Mouse (Mus musculus): ENCODE data around the gene Ap2b1. TPM values are rescaled to one million over a fixed set of nuclear protein-coding genes. Genes with fewer than 3 reads are reported as not detected.

Gene Ap2b1
- polyA plus RNA-seq, 1 experiment, result 41.4 TPM

DNA sequence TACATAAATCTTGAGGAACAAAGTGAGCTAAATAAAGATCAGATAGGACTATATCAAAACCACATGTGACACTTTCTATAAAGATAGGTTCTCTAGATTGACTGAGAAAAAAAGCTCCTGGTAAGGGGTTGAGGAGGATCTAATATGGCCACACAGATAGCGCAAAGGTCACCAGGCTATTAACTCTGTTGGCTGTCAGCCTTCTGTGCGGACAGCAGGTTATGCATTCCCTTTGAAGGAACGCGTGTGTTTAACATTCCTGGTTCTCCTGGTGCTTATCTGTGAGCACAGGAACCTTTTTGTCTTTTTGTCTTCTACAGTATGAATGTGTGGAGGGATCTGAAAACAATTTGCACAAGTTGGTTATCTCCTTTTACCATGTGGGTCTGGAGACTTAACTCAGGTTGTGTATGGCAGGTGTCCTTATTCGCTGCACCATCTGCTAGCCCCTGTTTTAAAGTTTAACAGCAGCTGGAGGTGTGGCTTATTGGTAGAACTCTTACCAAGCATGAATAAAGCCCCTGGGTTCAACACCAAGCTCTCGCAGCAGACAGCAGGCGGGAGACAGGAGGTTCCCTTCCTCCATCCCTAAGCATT is 81.0 kb downstream of the Ap2b1 start:
- no peak for DNase-seq
- WGBS, result 96% methylated on average over 7 of the region's 7 CpGs
- no peaks in the 10 kb centered on the region for H3K27me3 ChIP-seq (ENCODE audit: control insufficient read depth, insufficient read depth, low read length)
- 0 out of 2 replicates have a peak, but pooled peaks cover 12% of the 10 kb centered on the region for H3K36me3 ChIP-seq (ENCODE audit: control insufficient read depth, insufficient read depth, low read length)
- H3K27ac ChIP-seq (ENCODE audit: control insufficient read depth, insufficient read depth, low read length), result no peak overlapping the region
- H3K4me1 ChIP-seq (replicated peaks; ENCODE audit: control insufficient read depth, insufficient read depth, low read length), result no peaks in the 10 kb centered on the region
- H3K4me3 ChIP-seq (ENCODE audit: control insufficient read depth, insufficient read depth, low read length), result no peak overlapping the region
- no peak for TF ChIP-seq POLR2A (IDR thresholded peaks at IDR 0.05; ENCODE audit: control insufficient read depth, extremely low read depth, insufficient read depth, low read length, poor library complexity)

DNA sequence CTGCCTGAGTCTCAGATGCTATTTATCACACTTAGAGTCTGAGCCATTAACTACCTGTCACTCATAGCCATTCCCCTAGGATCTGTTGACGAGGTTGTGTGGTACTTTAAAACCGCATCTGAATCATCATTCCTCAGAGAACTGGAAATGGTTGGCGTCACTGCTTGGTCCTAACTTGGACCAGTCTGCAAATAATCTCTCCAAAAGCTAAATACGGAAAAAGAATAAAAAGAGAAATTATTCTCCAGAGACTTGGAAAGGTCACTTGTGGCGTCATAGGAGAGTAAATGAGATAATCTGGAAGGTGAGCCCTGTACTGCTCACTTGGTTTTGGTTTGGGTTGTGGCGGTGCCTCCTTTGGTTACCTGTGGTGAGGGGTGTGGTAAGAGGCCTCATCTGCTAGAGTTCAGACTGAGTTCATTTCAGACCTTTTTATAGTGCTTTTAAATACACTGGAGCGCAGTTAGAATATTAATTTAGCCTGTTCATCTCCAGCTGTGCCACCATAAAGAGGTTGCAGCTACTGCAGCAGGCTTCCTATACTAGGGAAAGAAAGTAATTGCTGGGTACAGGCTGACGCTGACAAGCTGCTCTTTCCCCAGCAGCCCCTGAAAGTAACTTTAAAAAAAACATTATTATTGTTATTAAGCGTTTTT is 84.2 kb downstream of the Ap2b1 start:
- Histone ChIP-seq H3K27me3 (ENCODE audit: control insufficient read depth, insufficient read depth, low read length) (no peaks in the 10 kb centered on the region), H3K4me3 (ENCODE audit: control insufficient read depth, insufficient read depth, low read length) (no peak overlapping the region), H3K27ac (ENCODE audit: control insufficient read depth, insufficient read depth, low read length) (no peak overlapping the region), H3K4me1 (replicated peaks; ENCODE audit: control insufficient read depth, insufficient read depth, low read length) (no peaks in the 10 kb centered on the region), H3K36me3 (ENCODE audit: control insufficient read depth, insufficient read depth, low read length) (no peaks in the 10 kb centered on the region)
- TF ChIP-seq CTCF (IDR thresholded peaks at IDR 0.05; ENCODE audit: borderline replicate concordance, control insufficient read depth, extremely low read depth, insufficient read depth, low read length, poor library complexity), result no peak
- TF ChIP-seq POLR2A (IDR thresholded peaks at IDR 0.05; ENCODE audit: control insufficient read depth, extremely low read depth, insufficient read depth, low read length, poor library complexity), result no peak
- no peak for DNase-seq
- 95% methylated on average over 9 of the region's 9 CpGs for WGBS

DNA sequence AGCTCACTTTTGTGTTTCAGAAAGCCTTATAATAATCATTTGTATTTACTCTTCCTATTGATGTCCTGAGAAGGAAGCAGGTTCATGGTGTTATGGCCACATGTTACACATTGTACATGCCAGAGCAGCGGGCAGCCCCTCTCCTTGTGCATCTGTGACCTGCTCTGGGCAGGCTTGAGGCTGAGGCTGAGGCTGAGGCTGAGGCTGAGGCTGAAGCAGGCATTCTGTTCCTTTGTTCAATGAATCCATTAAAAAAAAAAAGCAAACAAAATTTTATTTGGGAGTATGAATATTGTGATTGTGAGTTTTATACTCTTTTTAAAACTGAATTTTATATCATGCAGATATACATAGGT is 84.7 kb downstream of the Ap2b1 start:
- DNase-seq, result no peak
- no peak overlapping the region for H3K4me3 ChIP-seq (ENCODE audit: control insufficient read depth, insufficient read depth, low read length)
- no peaks in the 10 kb centered on the region for H3K4me1 ChIP-seq (replicated peaks; ENCODE audit: control insufficient read depth, insufficient read depth, low read length)
- WGBS, result 97% methylated on average over 1 of the region's 1 CpGs
- no peaks in the 10 kb centered on the region for H3K27me3 ChIP-seq (ENCODE audit: control insufficient read depth, insufficient read depth, low read length)
- no peak overlapping the region for H3K27ac ChIP-seq (ENCODE audit: control insufficient read depth, insufficient read depth, low read length)
- no peaks in the 10 kb centered on the region for H3K36me3 ChIP-seq (ENCODE audit: control insufficient read depth, insufficient read depth, low read length)
- TF ChIP-seq CTCF (IDR thresholded peaks at IDR 0.05; ENCODE audit: borderline replicate concordance, control insufficient read depth, extremely low read depth, insufficient read depth, low read length, poor library complexity) (no peak), POLR2A (IDR thresholded peaks at IDR 0.05; ENCODE audit: control insufficient read depth, extremely low read depth, insufficient read depth, low read length, poor library complexity) (no peak)

DNA sequence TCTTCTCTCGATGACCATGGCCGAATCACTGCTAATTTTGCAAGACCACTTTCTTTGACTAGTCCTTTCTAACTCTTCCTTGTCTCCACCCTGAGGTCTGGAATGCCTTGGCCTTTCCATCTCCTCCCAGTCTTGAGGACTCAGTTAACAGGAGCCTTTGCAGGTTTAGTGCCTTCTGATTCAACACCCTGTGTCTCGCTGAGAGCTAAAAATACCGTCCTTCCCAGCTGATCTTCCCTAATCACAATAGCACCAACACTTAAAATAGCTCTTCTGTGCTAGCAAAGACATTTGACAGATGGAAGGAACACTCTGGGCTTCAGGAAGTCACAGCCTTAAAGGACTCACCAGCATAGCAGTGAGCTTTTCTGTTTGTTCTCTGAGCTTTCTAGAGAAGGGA is 94.2 kb downstream of the Ap2b1 start:
- TF ChIP-seq CTCF (IDR thresholded peaks at IDR 0.05; ENCODE audit: borderline replicate concordance, control insufficient read depth, extremely low read depth, insufficient read depth, low read length, poor library complexity) (no peak), POLR2A (IDR thresholded peaks at IDR 0.05; ENCODE audit: control insufficient read depth, extremely low read depth, insufficient read depth, low read length, poor library complexity) (no peak)
- 97% methylated on average over 4 of the region's 4 CpGs for WGBS
- Histone ChIP-seq H3K4me1 (replicated peaks; ENCODE audit: control insufficient read depth, insufficient read depth, low read length) (no peaks in the 10 kb centered on the region), H3K27me3 (ENCODE audit: control insufficient read depth, insufficient read depth, low read length) (no peaks in the 10 kb centered on the region), H3K4me3 (ENCODE audit: control insufficient read depth, insufficient read depth, low read length) (no peak overlapping the region), H3K27ac (ENCODE audit: control insufficient read depth, insufficient read depth, low read length) (no peak overlapping the region), H3K36me3 (ENCODE audit: control insufficient read depth, insufficient read depth, low read length) (peaks cover 31% of the 10 kb centered on the region)
- DNase-seq, result no peak

DNA sequence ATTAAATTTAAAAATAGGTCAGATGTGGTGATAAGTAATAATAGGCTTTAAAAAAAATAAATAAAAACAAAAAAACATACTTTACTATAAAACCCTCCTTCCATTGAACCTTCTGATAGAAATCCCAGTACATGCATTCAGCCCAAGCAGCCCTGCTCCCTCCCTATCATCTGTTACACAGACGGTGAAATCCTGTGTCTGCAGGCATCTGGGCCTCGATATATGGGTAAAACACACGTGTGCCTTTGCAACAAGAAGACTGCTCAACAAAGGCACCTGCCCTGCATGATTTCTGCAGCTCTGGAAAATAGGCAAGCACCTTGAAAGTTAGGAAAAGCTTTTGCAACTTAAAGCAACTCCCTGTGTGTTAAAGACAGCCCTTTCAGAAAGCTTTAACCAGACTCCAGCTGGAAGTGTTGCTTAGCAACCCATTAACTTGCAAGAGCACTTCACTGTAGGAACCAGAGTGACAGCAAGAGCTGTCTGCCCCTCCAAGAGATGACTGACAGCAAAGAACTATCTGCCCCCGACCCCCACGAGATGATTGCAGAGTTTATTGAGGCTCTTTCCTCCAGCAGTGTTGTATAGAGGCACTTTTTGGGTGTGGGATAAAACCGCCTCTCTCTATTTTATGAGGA is 96.1 kb downstream of the Ap2b1 start:
- Histone ChIP-seq H3K27ac (ENCODE audit: control insufficient read depth, insufficient read depth, low read length) (no peak overlapping the region), H3K27me3 (ENCODE audit: control insufficient read depth, insufficient read depth, low read length) (no peaks in the 10 kb centered on the region), H3K4me1 (replicated peaks; ENCODE audit: control insufficient read depth, insufficient read depth, low read length) (no peaks in the 10 kb centered on the region), H3K4me3 (ENCODE audit: control insufficient read depth, insufficient read depth, low read length) (no peak overlapping the region), H3K36me3 (ENCODE audit: control insufficient read depth, insufficient read depth, low read length) (peaks cover 38% of the 10 kb centered on the region)
- DNase-seq, result no peak
- TF ChIP-seq POLR2A (IDR thresholded peaks at IDR 0.05; ENCODE audit: control insufficient read depth, extremely low read depth, insufficient read depth, low read length, poor library complexity) (no peak), CTCF (IDR thresholded peaks at IDR 0.05; ENCODE audit: borderline replicate concordance, control insufficient read depth, extremely low read depth, insufficient read depth, low read length, poor library complexity) (no peak)
- WGBS, result 91% methylated on average over 6 of the region's 6 CpGs

DNA sequence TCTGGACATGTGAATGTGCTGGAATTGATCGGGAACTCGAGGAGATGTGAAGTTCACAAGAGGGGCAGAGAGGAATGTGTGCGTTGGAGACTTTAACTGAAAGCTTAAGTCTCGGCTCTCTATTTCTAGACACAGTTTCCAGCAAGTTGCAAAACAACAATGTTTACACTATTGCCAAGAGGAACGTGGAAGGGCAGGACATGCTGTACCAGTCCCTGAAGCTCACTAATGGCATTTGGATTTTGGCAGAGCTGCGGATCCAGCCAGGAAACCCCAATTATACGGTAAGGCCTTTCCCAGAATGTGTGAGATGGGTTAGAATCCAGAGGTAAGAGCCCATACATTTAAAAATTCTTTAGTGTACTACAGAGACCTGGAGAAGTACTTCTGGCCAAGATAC is 98.8 kb downstream of the Ap2b1 start:
- no peaks in the 10 kb centered on the region for H3K27me3 ChIP-seq (ENCODE audit: control insufficient read depth, insufficient read depth, low read length)
- peaks cover 36% of the 10 kb centered on the region for H3K36me3 ChIP-seq (ENCODE audit: control insufficient read depth, insufficient read depth, low read length)
- H3K4me1 ChIP-seq (replicated peaks; ENCODE audit: control insufficient read depth, insufficient read depth, low read length), result no peaks in the 10 kb centered on the region
- H3K4me3 ChIP-seq (ENCODE audit: control insufficient read depth, insufficient read depth, low read length), result no peak overlapping the region
- no peak overlapping the region for H3K27ac ChIP-seq (ENCODE audit: control insufficient read depth, insufficient read depth, low read length)
- no peak for TF ChIP-seq CTCF (IDR thresholded peaks at IDR 0.05; ENCODE audit: borderline replicate concordance, control insufficient read depth, extremely low read depth, insufficient read depth, low read length, poor library complexity)
- no peak for TF ChIP-seq POLR2A (IDR thresholded peaks at IDR 0.05; ENCODE audit: control insufficient read depth, extremely low read depth, insufficient read depth, low read length, poor library complexity)
- DNase-seq, result no peak
- 97% methylated on average over 7 of the region's 7 CpGs for WGBS

All from thymus, adult 2 months (tissue).